Mouse (Mus musculus) hindbrain, embryonic 13.5 days (tissue): Measurements from ENCODE around the gene Serpina12. TPM values are rescaled to one million over a fixed set of nuclear protein-coding genes. Genes with fewer than 3 reads are reported as not detected.

ENCODE experiments used
- ATAC-seq: fragments of 200-750 bp; cut with Nextera tagmentation; 2 replicates; pipeline ENCODE4 v1.8.0; 2017; ENCODE audit warnings: moderate TSS enrichment; ENCODE audit not compliant: low FRiP score
- H3K27ac ChIP-seq: fragments of 300-500 bp; sonication (generic); 2 replicates; pipeline ENCODE4 v1.5.1; 2015; ENCODE audit warnings: inconsistent platforms, mild to moderate bottlenecking, moderate library complexity
- H3K27me3 ChIP-seq: fragments of 300-500 bp; sonication (generic); 2 replicates; pipeline ENCODE4 v1.6.1; 2015; ENCODE audit warnings: mild to moderate bottlenecking, inconsistent platforms
- H3K36me3 ChIP-seq: fragments of 300-500 bp; sonication (generic); 2 replicates; pipeline ENCODE4 v1.6.1; 2015; ENCODE audit warnings: mild to moderate bottlenecking, inconsistent platforms
- H3K4me1 ChIP-seq: fragments of 300-500 bp; sonication (generic); replicated peaks from 2 replicates; pipeline ENCODE4 v1.6.1; 2015; ENCODE audit warnings: inconsistent platforms
- H3K4me2 ChIP-seq: fragments of 300-500 bp; sonication (generic); 2 replicates; pipeline ENCODE4 v1.6.1; 2015; ENCODE audit warnings: inconsistent platforms, mild to moderate bottlenecking, moderate library complexity
- H3K4me3 ChIP-seq: fragments of 300-500 bp; sonication (generic); 2 replicates; pipeline ENCODE4 v1.5.1; 2015; ENCODE audit warnings: mild to moderate bottlenecking, inconsistent platforms
- H3K9ac ChIP-seq: fragments of 300-500 bp; sonication (generic); 2 replicates; pipeline ENCODE4 v1.6.1; 2015; ENCODE audit warnings: mild to moderate bottlenecking, inconsistent platforms
- H3K9me3 ChIP-seq: fragments of 300-500 bp; sonication (generic); 2 replicates; pipeline ENCODE4 v1.6.1; 2016; ENCODE audit warnings: inconsistent platforms
- WGBS: fragments of 180-500 bp; shearing (Covaris S2); methylation state at CpG from one replicate; pipeline ENCODE4 v1.1.7; 2015; 5-methylcytosine and 5-hydroxymethylcytosine counted together
- polyA plus RNA-seq: library from polyadenylated mRNA; unstranded; fragments of >200 nt; fragmentation: Nextera tagmentation; extraction: Ambion mirVana; gene quantifications from 2 replicates; pipeline ENCODE4 v1.2.1, GENCODE M21; 2015

Serpina12 gene
- polyA plus RNA-seq = not detected in 2 replicates

GRCm38 (mm10) chr12:104044343-104044742 is at the start of gene Serpina12:
Gene Serpina12 (minus strand): TSS chr12:104044443.
- Histone ChIP-seq H3K36me3 (no peaks in the 10 kb centered on the region), H3K27me3 (no peaks in the 10 kb centered on the region), H3K4me1 (no peaks in the 10 kb centered on the region), H3K27ac (no peak within 1 kb of the TSS), H3K4me2 (no peak within 1 kb of the TSS), H3K4me3 (no peak within 1 kb of the TSS), H3K9ac (no peak within 1 kb of the TSS), H3K9me3 (no peaks in the 10 kb centered on the region; the same call in 1 of the 2 replicates)
- WGBS = 88% methylated on average over 7 of the region's 7 CpGs
- ATAC-seq = no peak

- H3K9ac ChIP-seq = no peak overlapping the region
- H3K36me3 ChIP-seq = no peaks in the 10 kb centered on the region
These were observed 47.1 kb upstream of the Serpina12 start for GRCm38 (mm10) chr12:104091303-104091702.

DNA sequence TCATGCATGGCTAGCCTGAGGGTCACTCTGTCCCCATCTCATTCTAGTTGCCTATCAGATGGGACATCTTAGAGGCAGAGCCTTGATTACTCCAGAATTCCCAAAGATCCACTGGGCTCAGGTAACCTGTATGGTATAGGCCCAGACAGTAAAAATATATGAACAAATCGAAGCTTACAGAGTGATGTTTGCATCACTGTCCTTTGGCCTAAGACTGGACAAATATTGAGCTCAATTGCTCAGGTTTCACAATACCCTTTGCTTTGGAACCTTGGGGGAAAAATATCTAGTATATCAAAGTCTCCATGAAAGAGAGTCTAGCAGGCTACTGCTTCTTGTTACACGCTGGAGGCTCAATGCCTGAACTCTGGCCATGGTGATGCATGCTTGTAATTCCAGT is 45.9 kb upstream of the Serpina12 start:
- Histone ChIP-seq H3K4me2 (no peak overlapping the region), H3K27ac (no peak overlapping the region), H3K36me3 (no peaks in the 10 kb centered on the region), H3K27me3 (no peaks in the 10 kb centered on the region), H3K4me3 (no peak overlapping the region), H3K9ac (no peak overlapping the region), H3K9me3 (no peaks in the 10 kb centered on the region), H3K4me1 (no peaks in the 10 kb centered on the region)
- ATAC-seq = no peak
- WGBS = 75% methylated on average over 2 of the region's 2 CpGs

More at GRCm38 (mm10) chr12:104091303-104091702, 47.1 kb upstream of the Serpina12 start:
- Histone ChIP-seq H3K27me3 (no peaks in the 10 kb centered on the region), H3K4me2 (no peak overlapping the region), H3K27ac (no peak overlapping the region), H3K4me3 (no peak overlapping the region), H3K4me1 (no peaks in the 10 kb centered on the region), H3K9me3 (no peaks in the 10 kb centered on the region)
- ATAC-seq = no peak
- 92% methylated on average over 1 of the region's 1 CpGs for WGBS

DNA sequence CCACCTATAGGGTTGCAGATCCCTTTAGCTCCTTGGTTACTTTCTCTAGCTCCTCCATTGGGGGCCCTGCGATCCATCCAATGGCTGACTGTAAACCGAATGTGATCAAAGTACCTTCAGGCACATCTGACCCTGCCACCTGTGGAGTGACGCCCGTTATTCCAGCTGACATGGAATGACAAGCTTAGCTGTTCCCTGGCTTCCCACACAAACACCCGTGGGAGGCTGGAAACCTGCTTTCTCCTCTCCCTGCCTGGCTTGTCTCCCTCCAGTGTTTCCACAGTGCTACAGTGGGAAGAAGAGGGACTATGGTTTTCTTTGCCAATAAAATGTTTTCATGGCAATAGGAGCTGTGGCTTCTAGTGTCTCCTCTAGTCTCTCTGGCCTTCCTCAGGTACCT is 28.0 kb upstream of the Serpina12 start:
- H3K4me1 ChIP-seq = peaks cover 4% of the 10 kb centered on the region; the same call in 1 of the 2 replicates
- no peaks in the 10 kb centered on the region for H3K36me3 ChIP-seq
- no peaks in the 10 kb centered on the region for H3K9me3 ChIP-seq
- H3K4me3 ChIP-seq = no peak overlapping the region
- no peak overlapping the region for H3K9ac ChIP-seq
- H3K27me3 ChIP-seq = no peaks in the 10 kb centered on the region
- H3K4me2 ChIP-seq = no peak overlapping the region
- H3K27ac ChIP-seq = no peak overlapping the region
- WGBS = 61% methylated on average over 5 of the region's 5 CpGs
- no peak for ATAC-seq

DNA sequence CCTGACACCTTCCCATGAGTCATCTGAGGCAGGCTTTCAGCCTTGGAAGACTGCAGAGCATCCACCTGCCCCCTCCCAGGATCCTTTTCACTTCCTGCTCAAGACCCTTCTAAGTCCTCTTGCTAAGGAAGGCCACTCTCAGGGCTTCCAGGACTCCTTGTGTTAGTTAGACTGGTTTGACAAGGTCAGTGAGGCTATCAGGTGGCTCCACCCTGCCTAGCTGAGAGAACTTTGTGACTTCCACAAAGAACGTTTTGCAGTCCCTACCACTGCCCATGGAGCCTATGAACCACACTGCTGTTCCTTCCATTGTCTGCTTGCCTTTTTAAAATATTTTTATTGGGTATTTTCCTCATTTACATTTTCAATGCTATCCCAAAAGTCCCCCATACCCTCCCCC is 27.5 kb upstream of the Serpina12 start:
- WGBS = 67% methylated on average over 1 of the region's 1 CpGs
- H3K27ac ChIP-seq = no peak overlapping the region

GRCm38 (mm10) chr12:104069620-104070019 is 25.4 kb upstream of the Serpina12 start:
- H3K9me3 ChIP-seq = no peaks in the 10 kb centered on the region
- no peak overlapping the region for H3K27ac ChIP-seq
- peak; percentile 37; the same call in 1 of the 2 replicates for ATAC-seq
- WGBS = 17% methylated on average over 2 of the region's 2 CpGs
- H3K4me1 ChIP-seq = peaks cover 8% of the 10 kb centered on the region
- H3K4me2 ChIP-seq = no peak overlapping the region
- no peaks in the 10 kb centered on the region for H3K27me3 ChIP-seq
- no peaks in the 10 kb centered on the region for H3K36me3 ChIP-seq
- no peak overlapping the region for H3K4me3 ChIP-seq
- no peak overlapping the region for H3K9ac ChIP-seq

More for the DNA sequence above, 27.5 kb upstream of the Serpina12 start:
- no peak overlapping the region for H3K4me3 ChIP-seq
- no peak overlapping the region for H3K9ac ChIP-seq
- no peak overlapping the region for H3K4me2 ChIP-seq
- no peaks in the 10 kb centered on the region for H3K36me3 ChIP-seq
- peaks cover 8% of the 10 kb centered on the region for H3K4me1 ChIP-seq
- H3K27me3 ChIP-seq = no peaks in the 10 kb centered on the region
- no peaks in the 10 kb centered on the region for H3K9me3 ChIP-seq
- ATAC-seq = no peak

DNA sequence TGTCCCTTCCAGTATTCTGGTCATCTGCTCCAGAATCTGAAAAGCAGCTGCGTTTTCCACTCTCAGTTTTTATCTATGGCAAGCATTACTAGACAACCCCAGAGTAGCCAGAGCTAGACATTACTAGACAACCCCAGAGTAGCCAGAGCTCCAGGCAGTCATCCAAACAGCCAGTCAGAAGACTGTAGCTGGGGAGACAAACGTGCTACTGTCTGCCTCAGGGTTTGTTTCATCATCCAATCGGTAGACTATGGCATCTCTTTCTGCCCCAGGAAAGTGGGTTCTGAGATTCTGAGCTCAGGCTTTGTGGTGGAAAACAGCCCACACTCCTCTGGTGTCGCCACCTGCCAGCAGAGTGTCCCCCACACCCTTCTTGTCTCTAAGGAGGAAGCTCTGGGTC is 23.3 kb upstream of the Serpina12 start:
- ATAC-seq = peak; percentile 81
- H3K27ac ChIP-seq = peak overlapping the region; percentile 52; the same call in 1 of the 2 replicates

GRCm38 (mm10) chr12:104066241-104066640 is 22.0 kb upstream of the Serpina12 start:
- no peak overlapping the region for H3K4me2 ChIP-seq
- ATAC-seq = no peak
- no peak overlapping the region for H3K4me3 ChIP-seq
- H3K27me3 ChIP-seq = no peaks in the 10 kb centered on the region
- H3K4me1 ChIP-seq = peaks cover 8% of the 10 kb centered on the region
- no peak overlapping the region for H3K9ac ChIP-seq
- H3K9me3 ChIP-seq = no peaks in the 10 kb centered on the region
- no peaks in the 10 kb centered on the region for H3K36me3 ChIP-seq
- no peak overlapping the region for H3K27ac ChIP-seq
- 24% methylated on average over 8 of the region's 8 CpGs for WGBS

More for the DNA sequence above, 23.3 kb upstream of the Serpina12 start:
- Histone ChIP-seq H3K9ac (peak overlapping the region; percentile 51; the same call in 1 of the 2 replicates), H3K4me1 (peaks cover 8% of the 10 kb centered on the region), H3K4me2 (peak overlapping the region; percentile 43), H3K27me3 (no peaks in the 10 kb centered on the region), H3K9me3 (no peaks in the 10 kb centered on the region), H3K36me3 (no peaks in the 10 kb centered on the region), H3K4me3 (peak overlapping the region; percentile 30)
- 28% methylated on average over 4 of the region's 4 CpGs for WGBS

DNA sequence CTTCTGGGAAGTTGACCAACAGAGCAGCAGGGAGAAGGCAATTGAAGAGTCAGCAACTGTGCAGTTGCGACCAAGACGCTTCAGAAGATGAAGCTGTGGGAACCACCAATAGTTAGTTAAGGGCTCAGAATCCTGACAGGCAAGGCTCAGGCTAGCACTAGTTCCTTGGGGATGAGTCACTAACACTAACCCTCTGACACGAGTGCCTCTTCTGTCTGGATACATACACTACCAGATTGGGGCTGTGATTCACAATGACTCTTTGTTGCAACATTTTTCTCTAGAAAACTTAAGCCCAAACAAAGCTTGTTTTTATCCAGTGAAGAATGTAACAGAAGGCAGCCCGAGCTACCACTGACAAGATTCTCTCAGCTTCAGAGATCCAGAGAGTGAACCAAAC is 20.8 kb upstream of the Serpina12 start:
- no peak overlapping the region for H3K4me3 ChIP-seq
- H3K9me3 ChIP-seq = no peaks in the 10 kb centered on the region
- no peaks in the 10 kb centered on the region for H3K36me3 ChIP-seq
- no peak overlapping the region for H3K4me2 ChIP-seq
- 86% methylated on average over 4 of the region's 4 CpGs for WGBS
- no peak for ATAC-seq
- no peaks in the 10 kb centered on the region for H3K27me3 ChIP-seq
- no peak overlapping the region for H3K27ac ChIP-seq
- H3K9ac ChIP-seq = no peak overlapping the region
- peaks cover 8% of the 10 kb centered on the region for H3K4me1 ChIP-seq

- Histone ChIP-seq H3K4me3 (no peak overlapping the region), H3K27ac (no peak overlapping the region), H3K9ac (no peak overlapping the region), H3K36me3 (no peaks in the 10 kb centered on the region), H3K9me3 (no peaks in the 10 kb centered on the region), H3K4me1 (peaks cover 8% of the 10 kb centered on the region), H3K4me2 (no peak overlapping the region), H3K27me3 (no peaks in the 10 kb centered on the region)
- no peak for ATAC-seq
- WGBS = 57% methylated on average over 4 of the region's 4 CpGs
These were observed 20.3 kb upstream of the Serpina12 start for GRCm38 (mm10) chr12:104064532-104064931.

GRCm38 (mm10) chr12:104061862-104062261 is 17.6 kb upstream of the Serpina12 start:
- no peak overlapping the region for H3K4me3 ChIP-seq
- H3K4me2 ChIP-seq = no peak overlapping the region
- H3K36me3 ChIP-seq = no peaks in the 10 kb centered on the region
- H3K9me3 ChIP-seq = no peaks in the 10 kb centered on the region
- H3K27ac ChIP-seq = no peak overlapping the region
- H3K27me3 ChIP-seq = no peaks in the 10 kb centered on the region
- no peak for ATAC-seq
- H3K9ac ChIP-seq = no peak overlapping the region
- 59% methylated on average over 2 of the region's 2 CpGs for WGBS
- H3K4me1 ChIP-seq = peaks cover under 1% of the 10 kb centered on the region; the same call in 1 of the 2 replicates

DNA sequence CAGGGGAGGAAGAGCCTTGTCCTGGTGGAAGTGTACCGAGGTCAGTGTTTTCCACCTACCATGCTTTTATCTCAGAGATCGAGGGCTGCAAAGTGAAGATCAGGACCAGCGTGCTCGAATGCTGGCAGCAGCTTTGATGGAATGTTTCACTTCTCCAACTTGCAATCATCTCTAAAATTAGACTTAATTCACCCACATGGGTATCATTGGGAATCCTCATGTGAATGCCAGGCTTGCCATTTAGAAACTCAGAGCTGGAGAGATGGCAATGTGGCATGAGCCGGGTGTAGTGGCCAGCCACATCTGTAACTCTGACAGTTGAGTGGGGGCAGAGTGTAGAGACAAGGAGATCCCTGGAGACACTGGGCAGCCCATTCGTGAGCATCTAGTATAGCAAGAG is 15.9 kb upstream of the Serpina12 start:
- H3K27ac ChIP-seq = no peak overlapping the region
- no peak overlapping the region for H3K4me2 ChIP-seq
- no peaks in the 10 kb centered on the region for H3K36me3 ChIP-seq
- no peaks in the 10 kb centered on the region for H3K27me3 ChIP-seq
- no peaks in the 10 kb centered on the region for H3K9me3 ChIP-seq
- 85% methylated on average over 6 of the region's 6 CpGs for WGBS
- H3K4me3 ChIP-seq = no peak overlapping the region
- no peak for ATAC-seq
- no peaks in the 10 kb centered on the region for H3K4me1 ChIP-seq
- H3K9ac ChIP-seq = no peak overlapping the region

DNA sequence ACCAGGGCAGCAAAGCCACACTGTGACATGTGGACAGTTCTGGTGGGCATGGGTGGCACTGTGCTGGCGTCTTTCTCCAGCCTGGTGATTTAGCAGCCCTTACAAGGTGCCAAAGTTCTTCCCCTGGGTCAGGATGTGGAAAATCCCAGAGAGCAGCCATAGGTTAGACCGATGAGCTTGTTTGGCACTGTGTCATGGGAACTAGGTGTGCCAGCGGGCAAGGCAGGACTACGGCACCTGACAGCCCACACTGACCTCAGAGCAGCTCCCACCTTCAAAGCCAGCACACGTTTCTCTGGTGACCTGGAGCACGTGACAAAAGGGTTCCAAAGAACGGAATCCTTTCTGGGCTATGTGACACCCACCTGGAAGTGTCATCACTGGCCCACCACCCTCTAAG is 13.3 kb upstream of the Serpina12 start:
- 87% methylated on average over 7 of the region's 7 CpGs for WGBS
- H3K9me3 ChIP-seq = no peaks in the 10 kb centered on the region
- H3K36me3 ChIP-seq = no peaks in the 10 kb centered on the region
- no peaks in the 10 kb centered on the region for H3K4me1 ChIP-seq
- H3K9ac ChIP-seq = no peak overlapping the region
- no peak for ATAC-seq
- no peak overlapping the region for H3K4me3 ChIP-seq
- H3K27ac ChIP-seq = no peak overlapping the region
- no peak overlapping the region for H3K4me2 ChIP-seq
- no peaks in the 10 kb centered on the region for H3K27me3 ChIP-seq
